Mouse (Mus musculus) G1E (cell line): ENCODE data around the gene Adgrf5.

Experiments
- CTCF ChIP-seq: IDR thresholded peaks from 2 replicates; pipeline ENCODE4 v1.5.1; 2012; ENCODE audit warnings: low read depth, low read length, inconsistent platforms, mixed read lengths
- GATA1 ChIP-seq: IDR thresholded peaks from 2 replicates; pipeline ENCODE4 v1.6.1; 2012; ENCODE audit warnings: borderline replicate concordance, low read length, inconsistent platforms, mixed read lengths
- POLR2AphosphoS5 ChIP-seq: IDR thresholded peaks from 2 replicates; pipeline ENCODE4 v1.6.1; 2012; ENCODE audit warnings: low read depth, low read length, inconsistent platforms; ENCODE audit not compliant: insufficient replicate concordance
- TAL1 ChIP-seq: conservative IDR thresholded peaks from 2 replicates; pipeline ENCODE4 v1.6.1; 2012; ENCODE audit warnings: low read depth, low read length, inconsistent platforms, mixed read lengths

GRCm38 (mm10) chr17:43359826-43360619 lies at the start of gene Adgrf5:
- TF ChIP-seq CTCF (no peak), TAL1 (no peak), GATA1 (no peak), POLR2AphosphoS5 (no peak)
